Mouse (Mus musculus) hindbrain, embryonic 10.5 days (tissue): ENCODE results near the gene Cep19. TPM values are rescaled to one million over a fixed set of nuclear protein-coding genes. Genes with fewer than 3 reads are reported as not detected.

ENCODE experiments used
- DNase-seq: peaks from one replicate; pipeline ENCODE4 v3.0.0-alpha.2; 2017; ENCODE audit warnings: low spot score
- H3K27ac ChIP-seq: fragments of 300-500 bp; sonication (generic); 2 replicates; pipeline ENCODE4 v1.5.1; 2016; ENCODE audit warnings: mild to moderate bottlenecking, moderate library complexity
- H3K27me3 ChIP-seq: fragments of 300-500 bp; sonication (generic); 2 replicates; pipeline ENCODE4 v1.6.1; 2016; ENCODE audit warnings: mild to moderate bottlenecking; ENCODE audit not compliant: poor library complexity, insufficient read depth, severe bottlenecking
- H3K36me3 ChIP-seq: fragments of 300-500 bp; sonication (generic); 2 replicates; pipeline ENCODE4 v1.6.1; 2016; ENCODE audit warnings: mild to moderate bottlenecking, moderate library complexity
- H3K4me1 ChIP-seq: fragments of 300-500 bp; sonication (generic); replicated peaks from 2 replicates; pipeline ENCODE4 v1.6.1; 2016; ENCODE audit warnings: mild to moderate bottlenecking
- H3K4me3 ChIP-seq: fragments of 300-500 bp; sonication (generic); 2 replicates; pipeline ENCODE4 v1.5.1; 2016; ENCODE audit warnings: mild to moderate bottlenecking, moderate library complexity
- H3K9me3 ChIP-seq: fragments of 300-500 bp; sonication (generic); 2 replicates; pipeline ENCODE4 v1.6.1; 2016; ENCODE audit warnings: mild to moderate bottlenecking, moderate library complexity
- WGBS: fragments of 180-500 bp; shearing (Covaris S2); methylation state at CpG from one replicate; pipeline ENCODE4 v1.1.7; 2016; 5-methylcytosine and 5-hydroxymethylcytosine counted together
- polyA plus RNA-seq: library from polyadenylated mRNA; unstranded; fragments of >200 nt; fragmentation: Nextera tagmentation; extraction: Ambion mirVana; gene quantifications from 2 replicates; pipeline ENCODE4 v1.2.1, GENCODE M21; 2016

Gene Cep19
- polyA plus RNA-seq, 1 experiment from 2014 or later, result 39.4 TPM

DNA sequence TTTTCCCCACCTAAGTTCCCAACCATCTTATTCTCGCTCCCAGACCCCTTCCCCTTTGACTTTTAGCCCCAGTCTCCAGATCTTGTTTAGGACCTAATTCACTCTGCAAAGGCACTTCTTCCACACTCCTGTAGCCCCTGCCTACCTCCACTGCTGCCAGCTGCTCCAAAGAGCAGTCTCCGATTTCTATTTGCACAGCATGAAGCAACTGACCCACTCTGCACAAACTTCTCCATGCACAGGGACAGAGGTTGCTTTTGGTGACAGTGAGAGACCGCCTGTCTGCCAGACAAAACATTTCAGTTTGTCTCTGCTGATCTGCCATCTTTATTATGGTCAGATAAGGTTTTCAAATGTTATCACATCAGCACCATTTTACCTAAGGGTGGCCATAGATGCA is 33.5 kb downstream of the Cep19 start:
- Histone ChIP-seq H3K4me3 (no peak overlapping the region), H3K27me3 (no peaks in the 10 kb centered on the region), H3K27ac (no peak overlapping the region), H3K36me3 (no peaks in the 10 kb centered on the region), H3K4me1 (no peaks in the 10 kb centered on the region), H3K9me3 (no peaks in the 10 kb centered on the region)
- no peak for DNase-seq
- 77% methylated on average over 3 of the region's 3 CpGs for WGBS

DNA sequence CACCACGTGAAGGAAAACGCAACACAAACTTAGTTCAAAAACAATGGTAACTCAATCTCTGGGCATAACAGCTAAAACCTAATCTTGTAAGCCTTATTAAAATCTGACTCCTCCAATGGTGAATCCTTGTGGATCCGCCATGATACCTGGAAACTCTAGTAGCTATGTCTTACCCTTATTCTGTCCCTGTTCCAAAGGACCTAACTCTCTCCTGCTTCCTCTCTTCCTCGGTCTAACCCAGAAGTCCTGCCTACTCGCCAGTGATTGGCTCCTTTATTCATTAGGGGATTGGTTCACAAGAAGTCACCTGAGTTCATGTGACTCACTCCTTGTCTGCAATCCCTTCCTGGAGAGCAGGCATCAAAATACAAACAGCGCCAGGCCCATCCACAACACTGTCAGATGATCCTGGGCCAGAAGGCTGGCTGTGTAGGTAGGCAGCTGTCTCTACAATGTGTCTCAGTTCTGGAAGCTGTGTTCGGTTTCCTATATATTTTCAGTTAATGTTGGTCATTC is 36.3 kb downstream of the Cep19 start:
- DNase-seq, result no peak
- Histone ChIP-seq H3K4me3 (no peak overlapping the region), H3K9me3 (no peaks in the 10 kb centered on the region), H3K4me1 (no peaks in the 10 kb centered on the region), H3K36me3 (no peaks in the 10 kb centered on the region), H3K27me3 (no peaks in the 10 kb centered on the region), H3K27ac (no peak overlapping the region)
- 78% methylated on average over 7 of the region's 7 CpGs for WGBS

DNA sequence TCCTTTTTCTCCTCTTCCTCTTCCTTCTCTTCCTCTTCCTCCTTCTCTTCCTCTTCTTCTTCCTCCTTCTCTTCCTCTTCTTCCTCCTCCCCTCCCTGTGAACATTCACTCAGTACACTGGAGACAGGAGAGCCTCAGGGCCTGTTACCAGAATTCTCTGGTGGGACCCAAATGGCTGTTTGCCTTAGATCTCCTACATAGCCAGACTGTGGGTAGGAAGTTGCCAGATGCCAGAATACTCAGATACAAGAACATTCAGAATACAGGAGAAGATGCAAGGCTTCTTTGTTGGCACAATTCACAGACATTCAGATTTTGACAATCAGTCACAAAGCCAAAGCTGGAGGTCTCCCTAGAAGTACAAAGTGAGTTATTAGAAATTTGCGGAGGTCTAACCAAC is 39.4 kb downstream of the Cep19 start:
- Histone ChIP-seq H3K4me1 (no peaks in the 10 kb centered on the region), H3K4me3 (no peak overlapping the region), H3K9me3 (peaks cover 10% of the 10 kb centered on the region; the same call in 1 of the 2 replicates), H3K36me3 (peaks cover 13% of the 10 kb centered on the region), H3K27ac (no peak overlapping the region), H3K27me3 (no peaks in the 10 kb centered on the region)
- DNase-seq, result no peak
- 90% methylated on average over 1 of the region's 1 CpGs for WGBS

DNA sequence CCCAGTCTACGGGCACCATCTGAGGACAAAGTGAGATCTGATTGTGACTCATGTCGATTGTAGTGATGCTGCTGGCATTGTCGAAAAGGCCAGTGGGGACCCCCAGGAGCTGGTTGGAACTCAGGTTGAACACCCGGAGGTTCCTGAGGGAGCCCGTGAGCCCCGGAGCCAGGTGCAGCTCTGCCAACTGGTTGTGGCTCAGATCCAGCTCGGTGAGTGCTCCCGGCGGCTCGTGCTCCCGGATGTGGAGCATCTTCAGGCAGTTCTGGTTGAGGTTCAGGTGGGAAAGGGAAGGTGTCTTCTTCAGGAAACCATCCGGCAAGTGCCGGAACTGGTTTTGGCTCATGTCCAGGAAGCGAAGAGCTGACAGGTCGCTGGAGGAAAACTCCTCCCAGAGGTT is 44.2 kb downstream of the Cep19 start:
- Histone ChIP-seq H3K36me3 (peaks cover 21% of the 10 kb centered on the region), H3K9me3 (peaks cover 14% of the 10 kb centered on the region; the same call in 1 of the 2 replicates), H3K4me1 (no peaks in the 10 kb centered on the region), H3K4me3 (no peak overlapping the region), H3K27ac (no peak overlapping the region), H3K27me3 (no peaks in the 10 kb centered on the region)
- WGBS, result 94% methylated on average over 15 of the region's 15 CpGs
- DNase-seq, result no peak

DNA sequence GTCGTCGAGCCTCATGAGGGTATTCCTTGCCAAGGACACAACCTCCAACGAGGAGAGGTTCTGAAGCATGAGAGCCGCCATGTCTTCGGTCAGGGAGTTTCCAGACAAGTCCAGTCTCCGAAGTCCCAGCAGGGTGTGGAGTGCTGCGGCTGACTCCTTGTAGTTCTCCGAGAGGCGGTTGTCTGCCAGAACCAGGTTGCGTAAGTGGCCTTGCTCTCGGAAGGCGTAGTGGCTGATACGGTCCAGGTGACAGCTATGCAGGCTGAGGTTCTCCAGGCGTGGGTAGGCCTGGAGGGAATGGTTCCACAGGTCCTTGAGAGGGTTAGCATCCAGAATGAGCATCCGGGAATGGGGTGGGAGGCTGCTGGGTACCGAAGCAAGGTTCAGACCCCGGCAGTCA is 45.0 kb downstream of the Cep19 start:
- Histone ChIP-seq H3K9me3 (peaks cover 14% of the 10 kb centered on the region; the same call in 1 of the 2 replicates), H3K27ac (no peak overlapping the region), H3K36me3 (peaks cover 21% of the 10 kb centered on the region), H3K4me1 (no peaks in the 10 kb centered on the region), H3K27me3 (no peaks in the 10 kb centered on the region), H3K4me3 (no peak overlapping the region)
- DNase-seq, result no peak
- WGBS, result 93% methylated on average over 17 of the region's 17 CpGs

DNA sequence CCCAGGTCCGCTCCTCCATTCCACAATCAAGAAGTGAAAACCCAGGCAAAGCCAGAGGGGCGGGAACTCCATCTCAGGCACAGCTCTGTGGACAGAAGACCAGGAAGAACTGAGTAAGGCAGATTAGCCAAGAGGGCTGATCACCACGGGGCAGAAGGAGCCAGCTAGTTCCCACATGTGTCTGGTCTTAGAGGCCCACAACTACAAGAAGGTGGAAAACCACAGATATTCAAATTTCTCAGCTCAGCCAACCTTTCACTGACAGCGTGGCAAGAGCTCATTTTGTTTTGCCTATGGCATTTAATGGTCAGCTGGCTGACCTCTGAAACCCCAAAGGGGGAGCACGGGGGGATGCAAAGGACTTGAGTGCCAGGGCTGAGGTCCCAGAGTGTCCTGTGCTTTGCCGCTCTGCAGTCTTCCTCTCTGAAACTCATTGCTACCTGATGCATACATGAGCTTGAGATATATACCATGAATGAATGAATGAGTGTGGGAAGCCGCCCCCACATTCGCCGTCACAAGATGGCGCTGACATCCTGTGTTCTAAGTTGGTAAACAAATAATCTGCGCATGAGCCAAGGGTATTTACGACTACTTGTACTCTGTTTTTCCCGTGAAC is 48.1 kb downstream of the Cep19 start:
- peaks cover 14% of the 10 kb centered on the region; the same call in 1 of the 2 replicates for H3K9me3 ChIP-seq
- H3K4me3 ChIP-seq, result 0 out of 2 replicates have a peak overlapping the region, but pooled peaks have one; percentile 26
- 57% methylated on average over 12 of the region's 13 CpGs for WGBS
- peaks cover 21% of the 10 kb centered on the region for H3K36me3 ChIP-seq
- H3K27ac ChIP-seq, result no peak overlapping the region
- H3K4me1 ChIP-seq, result no peaks in the 10 kb centered on the region
- no peaks in the 10 kb centered on the region for H3K27me3 ChIP-seq
- peak; percentile 29 for DNase-seq

DNA sequence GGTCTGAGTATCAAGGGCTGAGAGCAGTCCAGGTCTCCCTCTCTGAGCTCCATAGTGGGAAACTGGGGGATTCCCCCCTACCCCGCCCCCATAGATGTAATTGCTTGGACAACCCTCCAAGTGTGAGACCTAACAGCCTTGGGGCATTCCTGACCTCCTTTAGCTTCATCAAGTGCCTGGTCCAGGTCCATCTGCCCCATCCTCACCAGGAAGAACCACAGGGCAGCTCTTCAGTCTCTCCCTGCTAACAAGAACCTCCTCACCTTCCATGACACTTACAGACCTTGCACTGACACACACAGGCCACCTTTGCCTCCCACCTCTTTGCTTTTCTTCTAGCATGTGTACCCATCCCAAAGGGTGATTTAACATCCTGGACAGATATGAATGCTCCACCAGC is 54.4 kb downstream of the Cep19 start:
- Histone ChIP-seq H3K9me3 (no peaks in the 10 kb centered on the region), H3K27me3 (no peaks in the 10 kb centered on the region), H3K27ac (no peak overlapping the region), H3K36me3 (no peaks in the 10 kb centered on the region), H3K4me1 (no peaks in the 10 kb centered on the region), H3K4me3 (no peak overlapping the region)
- WGBS, result 70% methylated on average over 1 of the region's 1 CpGs
- no peak for DNase-seq

DNA sequence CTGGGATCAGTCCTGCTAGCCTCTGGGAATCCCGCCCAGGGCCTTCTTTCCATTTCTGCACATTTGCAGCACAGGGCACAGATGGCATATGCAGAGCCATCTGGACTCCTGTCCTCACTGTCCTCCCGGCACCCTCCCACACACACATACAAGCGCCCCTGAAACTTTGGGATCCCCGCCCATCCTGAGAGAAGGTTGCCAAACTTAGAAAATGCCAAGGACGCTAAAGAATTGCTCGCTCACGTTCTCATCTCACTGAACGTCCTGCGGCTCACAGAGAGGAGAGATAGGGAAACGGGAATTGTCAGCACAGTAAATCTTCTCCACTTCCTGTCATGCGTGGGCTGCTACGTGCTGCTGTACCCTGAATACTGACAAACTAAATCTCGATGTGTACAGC is 54.8 kb downstream of the Cep19 start:
- no peak for DNase-seq
- Histone ChIP-seq H3K4me3 (no peak overlapping the region), H3K27me3 (no peaks in the 10 kb centered on the region), H3K27ac (no peak overlapping the region), H3K36me3 (no peaks in the 10 kb centered on the region), H3K4me1 (no peaks in the 10 kb centered on the region), H3K9me3 (no peaks in the 10 kb centered on the region)
- 84% methylated on average over 13 of the region's 13 CpGs for WGBS

DNA sequence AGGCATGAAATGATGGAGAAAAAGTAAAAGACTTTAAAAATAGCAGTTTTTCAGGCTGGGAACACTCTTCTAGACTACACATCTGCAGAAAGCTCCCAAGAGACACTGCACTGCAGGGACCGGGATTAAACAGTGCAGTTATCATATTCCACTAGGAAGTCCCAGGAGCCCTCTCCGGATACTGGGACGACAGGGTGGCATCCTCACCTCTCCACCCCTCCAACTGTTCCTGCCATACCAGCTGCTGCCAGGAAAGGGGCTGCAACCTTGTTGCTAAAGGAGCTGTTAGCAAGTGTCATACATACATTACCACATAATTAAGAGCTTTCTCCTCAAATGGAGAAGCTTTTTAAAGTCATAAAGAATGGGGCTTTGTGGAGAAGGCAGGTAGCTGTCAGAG is 57.1 kb downstream of the Cep19 start:
- no peaks in the 10 kb centered on the region for H3K9me3 ChIP-seq
- no peak overlapping the region for H3K27ac ChIP-seq
- H3K36me3 ChIP-seq, result no peaks in the 10 kb centered on the region
- 55% methylated on average over 3 of the region's 3 CpGs for WGBS
- H3K4me3 ChIP-seq, result no peak overlapping the region
- no peak for DNase-seq
- H3K27me3 ChIP-seq, result no peaks in the 10 kb centered on the region
- no peaks in the 10 kb centered on the region for H3K4me1 ChIP-seq

DNA sequence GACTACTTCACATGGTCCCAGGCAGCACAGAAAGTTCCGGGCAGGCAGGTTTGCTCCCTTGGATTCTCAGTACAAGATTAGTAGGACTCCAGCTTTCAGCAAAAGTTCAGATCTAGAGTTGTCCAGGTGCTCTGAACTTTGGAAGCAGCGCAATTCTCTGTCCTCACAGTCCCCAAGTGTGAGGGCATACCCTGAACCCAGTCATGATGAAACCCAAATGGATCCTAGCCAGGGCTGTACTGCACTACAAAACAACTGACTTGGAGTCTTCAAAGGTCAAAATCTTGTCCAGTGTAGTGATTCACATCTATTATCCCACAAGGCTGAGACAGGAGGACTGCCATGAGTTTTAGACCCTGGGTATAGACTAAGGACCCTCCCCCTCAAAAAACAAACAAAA is 57.8 kb downstream of the Cep19 start:
- WGBS, result 87% methylated on average over 2 of the region's 2 CpGs
- Histone ChIP-seq H3K9me3 (no peaks in the 10 kb centered on the region), H3K4me3 (no peak overlapping the region), H3K36me3 (no peaks in the 10 kb centered on the region), H3K27me3 (no peaks in the 10 kb centered on the region), H3K4me1 (no peaks in the 10 kb centered on the region), H3K27ac (no peak overlapping the region)
- DNase-seq, result no peak

Other genes with a start within 250 kb of the Cep19 start
- 0.07 and 0.20 TPM in 2 replicates for gene Meltf, start 221.0 kb upstream of the Cep19 start, polyA plus RNA-seq
- gene Pigz, start 165.9 kb upstream of the Cep19 start, polyA plus RNA-seq, result 1.6 and 2.0 TPM in 2 replicates
- gene 0610012G03Rik, start 151.3 kb upstream of the Cep19 start, polyA plus RNA-seq, result 91.4 and 104 TPM in 2 replicates
- 122 and 135 TPM in 2 replicates for gene Ncbp2, start 151.3 kb upstream of the Cep19 start, polyA plus RNA-seq
- 18.4 and 19.0 TPM in 2 replicates for gene Senp5, start 96.5 kb upstream of the Cep19 start, polyA plus RNA-seq
- 35.7 and 39.4 TPM in 2 replicates for gene Pak2, start 20.5 kb upstream of the Cep19 start, polyA plus RNA-seq
- gene Pigx, start 60 bp upstream of the Cep19 start, polyA plus RNA-seq, result 149 and 159 TPM in 2 replicates
- 7.8 and 11.1 TPM in 2 replicates for gene Nrros, start 65.8 kb downstream of the Cep19 start, polyA plus RNA-seq
- gene Bex6, start 80.0 kb downstream of the Cep19 start, polyA plus RNA-seq, result not detected in 2 replicates
- 9.0 and 10.6 TPM in 2 replicates for gene Fbxo45, start 147.4 kb downstream of the Cep19 start, polyA plus RNA-seq
- gene Wdr53, start 147.4 kb downstream of the Cep19 start, polyA plus RNA-seq, result 17.4 and 19.0 TPM in 2 replicates
- 0.10 TPM in 1 of 2 replicates, not detected in the other for gene Smco1, start 171.7 kb downstream of the Cep19 start, polyA plus RNA-seq
- gene Rnf168, start 177.7 kb downstream of the Cep19 start, polyA plus RNA-seq, result 24.0 and 32.2 TPM in 2 replicates
- gene Ubxn7, start 232.5 kb downstream of the Cep19 start, polyA plus RNA-seq, result 25.2 and 27.0 TPM in 2 replicates